Mouse (Mus musculus) myocyte (in vitro differentiated cells): Measurements from ENCODE around the gene Pklr.

Experiments
- POLR2A ChIP-seq: IDR thresholded peaks from one replicate; pipeline ENCODE4 v1.6.1; 2011; ENCODE audit warnings: low read depth, mild to moderate bottlenecking, control low read depth, moderate library complexity; ENCODE audit not compliant: insufficient read length
- TCF3 ChIP-seq: IDR thresholded peaks from one replicate; pipeline ENCODE4 v1.6.1; 2011; ENCODE audit warnings: low read depth, control low read depth; ENCODE audit not compliant: insufficient read length

DNA sequence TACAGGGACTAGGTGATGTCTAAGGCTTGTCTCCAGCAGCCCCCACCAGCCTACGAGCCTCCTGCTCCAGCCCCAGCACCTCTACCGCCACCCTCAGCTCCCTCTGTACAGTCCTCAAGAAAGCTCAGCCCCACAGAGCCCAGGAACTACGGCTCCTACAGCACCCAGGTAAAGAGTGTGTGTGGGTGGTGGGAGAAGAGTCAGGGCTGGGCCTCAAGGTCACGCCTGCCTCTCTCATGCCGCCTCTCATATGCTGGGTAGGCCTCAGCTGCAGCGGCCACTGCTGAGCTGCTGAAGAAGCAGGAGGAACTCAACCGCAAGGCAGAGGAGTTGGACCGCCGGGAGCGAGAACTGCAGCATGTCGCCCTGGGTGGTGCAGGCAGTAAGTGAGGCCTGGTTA lies 43.1 kb downstream of the Pklr start:
- TF ChIP-seq TCF3 (no peak), POLR2A (no peak)
